33 mouse cellular contexts compared by ENCODE assay signal in the genomic region with DNA sequence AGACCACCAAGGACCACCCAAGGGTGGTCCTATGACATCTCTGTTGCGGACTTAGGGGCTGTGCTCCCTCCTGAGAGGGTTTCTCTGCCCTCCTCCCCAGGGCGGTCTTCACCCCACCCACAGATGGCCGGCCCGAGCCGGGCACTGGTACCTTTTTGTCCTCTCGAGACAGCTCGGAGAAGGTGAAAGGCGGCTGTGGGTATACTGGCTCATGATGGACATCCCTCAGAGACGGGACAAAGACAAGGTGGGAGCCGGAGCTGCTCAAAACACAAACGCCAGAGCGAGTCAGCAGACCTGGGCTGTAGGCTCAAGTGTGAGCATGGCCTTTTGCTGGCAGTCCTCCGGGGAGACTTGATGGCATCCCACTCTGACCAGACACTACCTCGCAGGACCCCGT. TPM values are rescaled to one million over a fixed set of nuclear protein-coding genes. Genes with fewer than 3 reads are reported as not detected.
DNase-seq lines count a peak whose midpoint lies in the region; ATAC-seq and TF ChIP-seq lines count a peak whose summit lies in the region.
"Had no signal": no experiment of that assay in that cellular context is flagged by ENCODE, and none has a peak within 500 bp of the region (broad histone marks: within the 10 kb centered on the region; RNA-seq: fewer than 3 reads in every experiment).

No protein-coding gene starts in this region.

- TF ChIP-seq EP300 in stomach, postnatal 0 days (optimal IDR thresholded peaks at IDR 0.05) = no peak

- WGBS in heart, embryonic 12.5 days = 85% methylated on average over 15 of the region's 15 CpGs
- 93% methylated on average over 15 of the region's 15 CpGs for WGBS in neural tube, embryonic 12.5 days
- 81% methylated on average over 15 of the region's 15 CpGs for WGBS in stomach, postnatal 0 days

- H3K9me3 ChIP-seq in heart, embryonic 12.5 days (replicated peaks) = no peaks in the 10 kb centered on the region
- H3K9me3 ChIP-seq in neural tube, embryonic 12.5 days = no peaks in the 10 kb centered on the region
- H3K9me3 ChIP-seq in stomach, postnatal 0 days (ENCODE audit: control insufficient read depth, low read length) = no peaks in the 10 kb centered on the region
- H3K9me3 ChIP-seq: forebrain, embryonic 10.5 days; forebrain, embryonic 13.5 days had no signal

- peak; percentile 90 for DNase-seq in heart, adult 11 months
- DNase-seq in heart, adult 8-10 months (ENCODE audit: low spot score) = no peak
- DNase-seq in heart, postnatal 10 days = no peak
- DNase-seq in neural tube, embryonic 10.5 days (ENCODE audit: extremely low spot score, low spot score) = no peak
- no peak for DNase-seq in stomach, postnatal 0 days (ENCODE audit: low spot score)
- DNase-seq: adrenal gland, adult 2 months; adrenal gland, postnatal 14 days; cerebellum, adult 11 months; cerebellum, adult 2 months; cerebellum, adult 9-11 months; cerebellum, postnatal 25 days; gastrocnemius, postnatal 25 days had no signal

- 0 out of 2 replicates have a peak overlapping the region, but pooled peaks have one; percentile 5 for H3K27ac ChIP-seq in heart, embryonic 12.5 days (ENCODE audit: poor library complexity, severe bottlenecking)
- no peak overlapping the region for H3K27ac ChIP-seq in neural tube, embryonic 12.5 days
- 0 out of 2 replicates have a peak overlapping the region, but pooled peaks have one; percentile 35 for H3K27ac ChIP-seq in stomach, postnatal 0 days (replicated peaks)
- H3K27ac ChIP-seq: forebrain, embryonic 10.5 days; forebrain, embryonic 13.5 days; hindbrain, embryonic 14.5 days; hindbrain, postnatal 0 days had no signal

- no peak for TF ChIP-seq CTCF in stomach, postnatal 0 days (IDR thresholded peaks at IDR 0.05; ENCODE audit: low read depth)

- H3K27me3 ChIP-seq in heart, embryonic 12.5 days (replicated peaks) = no peaks in the 10 kb centered on the region
- H3K27me3 ChIP-seq in neural tube, embryonic 12.5 days (replicated peaks) = no peaks in the 10 kb centered on the region
- no peaks in the 10 kb centered on the region for H3K27me3 ChIP-seq in stomach, postnatal 0 days (ENCODE audit: control insufficient read depth, insufficient read depth, low read length)
- H3K27me3 ChIP-seq: forebrain, embryonic 13.5 days had no signal

- peaks cover 57% of the 10 kb centered on the region for H3K4me1 ChIP-seq in heart, embryonic 12.5 days (replicated peaks)
- 0 out of 2 replicates have a peak, but pooled peaks cover 3% of the 10 kb centered on the region for H3K4me1 ChIP-seq in neural tube, embryonic 12.5 days
- peaks cover 13% of the 10 kb centered on the region for H3K4me1 ChIP-seq in stomach, postnatal 0 days (replicated peaks; ENCODE audit: control insufficient read depth, insufficient read depth)

- no peak overlapping the region for H3K4me2 ChIP-seq in heart, embryonic 12.5 days
- H3K4me2 ChIP-seq in neural tube, embryonic 12.5 days (replicated peaks) = no peak overlapping the region
- no peak overlapping the region for H3K4me2 ChIP-seq in stomach, postnatal 0 days (replicated peaks; ENCODE audit: low read depth)
- H3K4me2 ChIP-seq: forebrain, embryonic 13.5 days; hindbrain, embryonic 14.5 days had no signal

- H3K4me3 ChIP-seq in heart, embryonic 12.5 days = no peak overlapping the region
- H3K4me3 ChIP-seq in neural tube, embryonic 12.5 days = no peak overlapping the region
- H3K4me3 ChIP-seq in stomach, postnatal 0 days (ENCODE audit: low read depth, low read length) = no peak overlapping the region
- H3K4me3 ChIP-seq: forebrain, embryonic 10.5 days; forebrain, embryonic 13.5 days had no signal

- no peak for ATAC-seq in heart, embryonic 12.5 days (ENCODE audit: insufficient number of reproducible peaks, low FRiP score)
- no peak for ATAC-seq in neural tube, embryonic 12.5 days (ENCODE audit: low FRiP score, low read depth)
- ATAC-seq in stomach, postnatal 0 days (ENCODE audit: low FRiP score, low TSS enrichment) = no peak
- ATAC-seq in megakaryocyte, adult 5-6 weeks (ENCODE audit: poor library complexity, severe bottlenecking) = no peak
- ATAC-seq: CD4-positive, CD25-positive, alpha-beta regulatory T cell, adult 4 months; forebrain, embryonic 13.5 days; forebrain, embryonic 16.5 days; hindbrain, postnatal 0 days; inflammation-experienced regulatory T-cells, adult 6 months; intestine, embryonic 16.5 days had no signal

- peaks cover 43% of the 10 kb centered on the region for H3K36me3 ChIP-seq in heart, embryonic 12.5 days
- H3K36me3 ChIP-seq in neural tube, embryonic 12.5 days = peaks cover 42% of the 10 kb centered on the region
- peaks cover 4% of the 10 kb centered on the region; the same call in 1 of the 2 replicates for H3K36me3 ChIP-seq in stomach, postnatal 0 days (ENCODE audit: control insufficient read depth, insufficient read depth, low read length)

- H3K9ac ChIP-seq in heart, embryonic 12.5 days = peak overlapping the region; percentile 57
- 0 out of 2 replicates have a peak overlapping the region, but pooled peaks have one; percentile 13 for H3K9ac ChIP-seq in neural tube, embryonic 12.5 days
- no peak overlapping the region for H3K9ac ChIP-seq in stomach, postnatal 0 days (ENCODE audit: low read length)
- H3K9ac ChIP-seq: forebrain, embryonic 13.5 days; hindbrain, embryonic 14.5 days had no signal

- intact Hi-C loops in heart, postnatal 10 days (cut with DNase I) = no loop called here

RNA-seq across cellular contexts. Expression of a gene that starts 18.8 kb away (rescaled TPM):
- 1 to 10 TPM; 6.0 to 9.7 (median 8.9) TPM for total RNA-seq in heart, adult 8-10 months (2022)
- polyA plus RNA-seq in heart, embryonic 12.5 days (2016; fragmentation: Nextera tagmentation; extraction: Ambion mirVana) = 6.5 and 7.3 TPM in 2 replicates
- total RNA-seq in heart, postnatal 10 days (2021) = 10 to 100 TPM; 14.0 to 16.0 TPM
- polyA plus RNA-seq in neural tube, embryonic 12.5 days (2016; fragmentation: Nextera tagmentation; extraction: Ambion mirVana) = 4.7 and 5.7 TPM in 2 replicates
- polyA plus RNA-seq in stomach, postnatal 0 days (2015; fragmentation: Nextera tagmentation; extraction: Ambion mirVana) = 7.9 and 8.1 TPM in 2 replicates
- total RNA-seq in megakaryocyte, adult 5-6 weeks (2015) = 3.0 and 3.4 TPM in 2 replicates
- 1.7 and 1.9 TPM in 2 replicates for total RNA-seq in megakaryocyte, adult 5-6 weeks (2017)
- total RNA-seq: common myeloid progenitor, adult 5-6 weeks had no signal

RNA-seq across cellular contexts. Expression of a gene that starts 20.6 kb away (rescaled TPM):
- 10 to 100 TPM in 2 of 4 experiments, 1 to 10 TPM in 2; 7.8 to 13.5 (median 9.3) TPM for total RNA-seq in heart, adult 8-10 months (2022)
- polyA plus RNA-seq in heart, embryonic 12.5 days (2016; fragmentation: Nextera tagmentation; extraction: Ambion mirVana) = 49.3 and 51.1 TPM in 2 replicates
- total RNA-seq in heart, postnatal 10 days (2021) = 10 to 100 TPM; 21.1 TPM
- 44.4 and 46.6 TPM in 2 replicates for polyA plus RNA-seq in neural tube, embryonic 12.5 days (2016; fragmentation: Nextera tagmentation; extraction: Ambion mirVana)
- polyA plus RNA-seq in stomach, postnatal 0 days (2015; fragmentation: Nextera tagmentation; extraction: Ambion mirVana) = 20.4 and 21.2 TPM in 2 replicates
- 36.9 and 37.7 TPM in 2 replicates for total RNA-seq in megakaryocyte, adult 5-6 weeks (2015)
- 29.0 and 33.7 TPM in 2 replicates for total RNA-seq in megakaryocyte, adult 5-6 weeks (2017)

RNA-seq across cellular contexts. Expression of a gene that starts 30.6 kb away (rescaled TPM):
- 10 to 100 TPM; 71.9 to 95.2 (median 81.1) TPM for total RNA-seq in heart, adult 8-10 months (2022)
- polyA plus RNA-seq in heart, embryonic 12.5 days (2016; fragmentation: Nextera tagmentation; extraction: Ambion mirVana) = 111 and 118 TPM in 2 replicates
- 100 to 1,000 TPM; 100 to 101 TPM for total RNA-seq in heart, postnatal 10 days (2021)
- 156 and 174 TPM in 2 replicates for polyA plus RNA-seq in neural tube, embryonic 12.5 days (2016; fragmentation: Nextera tagmentation; extraction: Ambion mirVana)
- polyA plus RNA-seq in stomach, postnatal 0 days (2015; fragmentation: Nextera tagmentation; extraction: Ambion mirVana) = 47.0 and 54.9 TPM in 2 replicates
- total RNA-seq in megakaryocyte, adult 5-6 weeks (2015) = 52.2 and 52.4 TPM in 2 replicates
- total RNA-seq in megakaryocyte, adult 5-6 weeks (2017) = 88.7 and 107 TPM in 2 replicates

RNA-seq across cellular contexts. Expression of a gene that starts 42.5 kb away (rescaled TPM):
- not detected for total RNA-seq in heart, adult 8-10 months (2022)
- not detected in 2 replicates for polyA plus RNA-seq in heart, embryonic 12.5 days (2016; fragmentation: Nextera tagmentation; extraction: Ambion mirVana)
- not detected for total RNA-seq in heart, postnatal 10 days (2021)
- polyA plus RNA-seq in neural tube, embryonic 12.5 days (2016; fragmentation: Nextera tagmentation; extraction: Ambion mirVana) = not detected in 2 replicates
- not detected in 2 replicates for polyA plus RNA-seq in stomach, postnatal 0 days (2015; fragmentation: Nextera tagmentation; extraction: Ambion mirVana)
- 0.16 and 0.20 TPM in 2 replicates for total RNA-seq in megakaryocyte, adult 5-6 weeks (2015)
- total RNA-seq in megakaryocyte, adult 5-6 weeks (2017) = 1.1 and 1.2 TPM in 2 replicates
- total RNA-seq: adrenal gland, adult 2 months; adrenal gland, postnatal 14 days; adrenal gland, postnatal 4 days; common myeloid progenitor, adult 5-6 weeks; gastrocnemius, adult 18-20 months; gastrocnemius, postnatal 25 days; heart, postnatal 25 days; hindbrain, postnatal 0 days; MEL had no signal
- polyA plus RNA-seq: adrenal gland, adult 2 months; C2C12; CD4-positive, CD25-positive, alpha-beta regulatory T cell, adult 4 months; cerebellum, adult 2 months; embryonic facial prominence, embryonic 14.5 days; forebrain, embryonic 10.5 days; forebrain, embryonic 13.5 days; forebrain, embryonic 16.5 days; gonadal fat pad, adult 2 months; heart, embryonic 16.5 days; hindbrain, embryonic 11.5 days; hindbrain, embryonic 14.5 days; hindbrain, postnatal 0 days; inflammation-experienced regulatory T-cells, adult 6 months; intestine, embryonic 16.5 days had no signal

RNA-seq across cellular contexts. Expression of a gene that starts 49.5 kb away (rescaled TPM):
- under 1 TPM; 0.23 to 0.50 (median 0.34) TPM for total RNA-seq in heart, adult 8-10 months (2022)
- 1.5 and 1.9 TPM in 2 replicates for polyA plus RNA-seq in heart, embryonic 12.5 days (2016; fragmentation: Nextera tagmentation; extraction: Ambion mirVana)
- 1 to 10 TPM; 1.1 to 1.2 TPM for total RNA-seq in heart, postnatal 10 days (2021)
- 10.5 and 11.8 TPM in 2 replicates for polyA plus RNA-seq in neural tube, embryonic 12.5 days (2016; fragmentation: Nextera tagmentation; extraction: Ambion mirVana)
- polyA plus RNA-seq in stomach, postnatal 0 days (2015; fragmentation: Nextera tagmentation; extraction: Ambion mirVana) = 0.77 and 1.0 TPM in 2 replicates
- total RNA-seq in megakaryocyte, adult 5-6 weeks (2015) = 0.54 and 0.59 TPM in 2 replicates
- 1.0 and 1.8 TPM in 2 replicates for total RNA-seq in megakaryocyte, adult 5-6 weeks (2017)
